ENCODE assay signal across 11 mouse cellular contexts in the genomic region with DNA sequence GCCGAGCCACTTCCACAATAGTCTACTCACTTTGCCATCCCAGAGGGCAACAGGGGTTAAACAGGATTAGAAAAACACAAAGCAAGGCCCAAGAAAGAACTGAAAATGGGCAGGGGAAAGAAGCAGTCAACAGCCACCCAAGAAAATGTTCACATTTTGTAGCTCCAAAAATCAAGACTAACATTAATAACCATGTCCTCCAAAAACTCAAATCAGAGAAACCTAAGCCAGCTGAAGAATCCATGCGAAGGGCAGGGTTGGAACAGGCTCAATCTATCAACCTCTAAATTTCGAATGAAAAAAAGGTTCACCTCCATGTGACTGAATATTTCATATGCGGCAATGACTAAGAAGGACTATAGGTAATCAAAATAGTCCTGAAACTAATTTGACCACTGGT. TPM values are rescaled to one million over a fixed set of nuclear protein-coding genes. Genes with fewer than 3 reads are reported as not detected.
DNase-seq lines count a peak whose midpoint lies in the region; ATAC-seq and TF ChIP-seq lines count a peak whose summit lies in the region.
"Had no signal": no experiment of that assay in that cellular context is flagged by ENCODE, and none has a peak within 500 bp of the region (broad histone marks: within the 10 kb centered on the region; RNA-seq: fewer than 3 reads in every experiment).

No protein-coding gene starts in this region.

- H3K4me3 ChIP-seq in kidney, embryonic 14.5 days (ENCODE audit: low read length): peak overlapping the region; percentile 75; the same call in 1 of the 2 replicates
- peak overlapping the region; percentile 81 for H3K4me3 ChIP-seq in embryonic facial prominence, embryonic 10.5 days
- H3K4me3 ChIP-seq in hindbrain, postnatal 0 days (ENCODE audit: low read length): peak overlapping the region; percentile 88
- H3K4me3 ChIP-seq in myocyte: peak overlapping the region; percentile 71

- peak overlapping the region; percentile 70; the same call in 1 of the 2 replicates for H3K9ac ChIP-seq in kidney, embryonic 14.5 days (ENCODE audit: low read depth, low read length)
- H3K9ac ChIP-seq in hindbrain, postnatal 0 days (replicated peaks; ENCODE audit: low read length): 0 out of 2 replicates have a peak overlapping the region, but pooled peaks have one; percentile 84

- peaks cover 55% of the 10 kb centered on the region for H3K79me2 ChIP-seq in myocyte (ENCODE audit: control insufficient read depth, insufficient read depth)

- no peak for TF ChIP-seq CTCF in hindbrain, postnatal 0 days (IDR thresholded peaks at IDR 0.05; ENCODE audit: low read depth)

- no peaks in the 10 kb centered on the region for H3K27me3 ChIP-seq in kidney, embryonic 14.5 days (ENCODE audit: control insufficient read depth, insufficient read depth, low read length)
- H3K27me3 ChIP-seq in embryonic facial prominence, embryonic 10.5 days (replicated peaks; ENCODE audit: low read depth, poor library complexity, severe bottlenecking): no peaks in the 10 kb centered on the region
- H3K27me3 ChIP-seq in hindbrain, postnatal 0 days (ENCODE audit: insufficient read depth, low read length): no peaks in the 10 kb centered on the region
- no peaks in the 10 kb centered on the region for H3K27me3 ChIP-seq in myocyte (ENCODE audit: control insufficient read depth, insufficient read depth, insufficient read length)
- H3K27me3 ChIP-seq: Patski had no signal

- no peak for DNase-seq in kidney, adult 9 months
- DNase-seq in embryonic facial prominence, embryonic 10.5 days (ENCODE audit: low spot score): no peak
- DNase-seq in hindbrain, postnatal 0 days (ENCODE audit: low spot score): no peak
- DNase-seq in ovary, adult 18-20 months (ENCODE audit: low spot score): no peak
- DNase-seq in spleen, adult 12 weeks (ENCODE audit: low spot score): no peak
- DNase-seq in ovary, postnatal 36 days (ENCODE audit: low spot score): no peak
- DNase-seq: cerebellum, postnatal 25 days; kidney, adult 11 months had no signal

- 0 out of 2 replicates have a peak, but pooled peaks cover 3% of the 10 kb centered on the region for H3K4me1 ChIP-seq in kidney, embryonic 14.5 days (ENCODE audit: control insufficient read depth, insufficient read depth, low read length)
- peaks cover 17% of the 10 kb centered on the region for H3K4me1 ChIP-seq in embryonic facial prominence, embryonic 10.5 days
- no peaks in the 10 kb centered on the region for H3K4me1 ChIP-seq in hindbrain, postnatal 0 days (ENCODE audit: insufficient read depth, low read length)

- no peaks in the 10 kb centered on the region for H3K36me3 ChIP-seq in kidney, embryonic 14.5 days (ENCODE audit: control insufficient read depth, insufficient read depth, low read length)
- H3K36me3 ChIP-seq in embryonic facial prominence, embryonic 10.5 days (replicated peaks): no peaks in the 10 kb centered on the region
- no peaks in the 10 kb centered on the region for H3K36me3 ChIP-seq in hindbrain, postnatal 0 days (ENCODE audit: insufficient read depth, low read length)
- H3K36me3 ChIP-seq in myocyte (ENCODE audit: control insufficient read depth, insufficient read depth): no peaks in the 10 kb centered on the region

- 74% methylated on average over 4 of the region's 4 CpGs for WGBS in kidney, embryonic 14.5 days
- 58% methylated on average over 4 of the region's 4 CpGs for WGBS in embryonic facial prominence, embryonic 10.5 days
- 59% methylated on average over 4 of the region's 4 CpGs for WGBS in hindbrain, postnatal 0 days

- no peak for TF ChIP-seq POLR2A in myocyte (IDR thresholded peaks at IDR 0.05; ENCODE audit: insufficient read length, low read depth)

- no peak overlapping the region for H3K27ac ChIP-seq in kidney, embryonic 14.5 days (ENCODE audit: low read depth, low read length)
- H3K27ac ChIP-seq in embryonic facial prominence, embryonic 10.5 days (replicated peaks): peak overlapping the region; percentile 89; the same call in 1 of the 2 replicates
- H3K27ac ChIP-seq in hindbrain, postnatal 0 days: no peak overlapping the region

- no peak for ATAC-seq in kidney, embryonic 14.5 days (ENCODE audit: low FRiP score, low TSS enrichment)
- no peak for ATAC-seq in hindbrain, postnatal 0 days

- peak overlapping the region; percentile 79 for H3ac ChIP-seq in myocyte (ENCODE audit: control insufficient read depth, insufficient read length)

- H3K4me2 ChIP-seq in kidney, embryonic 14.5 days (replicated peaks; ENCODE audit: low read depth, low read length): peak overlapping the region; percentile 53
- H3K4me2 ChIP-seq in hindbrain, postnatal 0 days (ENCODE audit: low read depth, low read length): peak overlapping the region; percentile 77
- H3K4me2 ChIP-seq in myocyte (ENCODE audit: low read depth): peak overlapping the region; percentile 97

- no peaks in the 10 kb centered on the region for H3K9me3 ChIP-seq in kidney, embryonic 14.5 days (ENCODE audit: control insufficient read depth, low read length)
- H3K9me3 ChIP-seq in embryonic facial prominence, embryonic 10.5 days: 0 out of 2 replicates have a peak, but pooled peaks cover 3% of the 10 kb centered on the region
- no peaks in the 10 kb centered on the region for H3K9me3 ChIP-seq in hindbrain, postnatal 0 days (ENCODE audit: low read length)

TF ChIP-seq in myocyte, 11 proteins besides CTCF, POLR2A, EP300 and RAD21:
- no peak for TF ChIP-seq MYOD1 (IDR thresholded peaks at IDR 0.05; ENCODE audit: control insufficient read depth in 1 of 3, insufficient read length in 2 of 3, low read depth in 2 of 3)
- no peak for TF ChIP-seq MYOG (IDR thresholded peaks at IDR 0.05; ENCODE audit: control insufficient read depth in 1 of 3, insufficient read depth in 1 of 3, insufficient read length in 2 of 3, low read depth in 2 of 3)
- TF ChIP-seq MAX (IDR thresholded peaks at IDR 0.05; ENCODE audit: low read depth): no peak
- TF ChIP-seq TCF3 (IDR thresholded peaks at IDR 0.05; ENCODE audit: insufficient read length, low read depth): no peak
- TF ChIP-seq USF1 (IDR thresholded peaks at IDR 0.05; ENCODE audit: low read depth): no peak
- no peak for TF ChIP-seq POLR2AphosphoS2 (IDR thresholded peaks at IDR 0.05; ENCODE audit: insufficient read length, low read depth)
- TF ChIP-seq REST (IDR thresholded peaks at IDR 0.05; ENCODE audit: insufficient read depth, insufficient read length): no peak
- no peak for TF ChIP-seq TCF12 (IDR thresholded peaks at IDR 0.05; ENCODE audit: insufficient read depth, poor library complexity, severe bottlenecking)
- no peak for TF ChIP-seq CEBPB (IDR thresholded peaks at IDR 0.05; ENCODE audit: insufficient read depth, poor library complexity, severe bottlenecking)
- no peak for TF ChIP-seq E2F4 (IDR thresholded peaks at IDR 0.05; ENCODE audit: insufficient read depth)
- no peak for TF ChIP-seq SRF (IDR thresholded peaks at IDR 0.05; ENCODE audit: control insufficient read depth, insufficient read length, low read depth)

RNA-seq across cellular contexts. Expression of gene Nr1d2, which starts 1.5 kb away (rescaled TPM):
- polyA plus RNA-seq in kidney, embryonic 14.5 days (2014; fragmentation: Nextera tagmentation; extraction: Ambion mirVana): 5.7 and 11.8 TPM in 2 replicates
- polyA plus RNA-seq in embryonic facial prominence, embryonic 10.5 days (2016; fragmentation: Nextera tagmentation; extraction: Ambion mirVana): 4.3 and 4.7 TPM in 2 replicates
- total RNA-seq in hindbrain, postnatal 0 days (2014; rRNA removed): 15.9 and 18.0 TPM in 2 replicates
- polyA plus RNA-seq in hindbrain, postnatal 0 days (2015; fragmentation: Nextera tagmentation; extraction: Ambion mirVana): 8.7 and 9.5 TPM in 2 replicates
- 7.8 TPM for polyA plus RNA-seq in myocyte (2012; fragmentation: generic; extraction: Trizol)

RNA-seq across cellular contexts. Expression of gene Nkiras1, which starts 33.6 kb away (rescaled TPM):
- polyA plus RNA-seq in kidney, embryonic 14.5 days (2014; fragmentation: Nextera tagmentation; extraction: Ambion mirVana): 12.8 and 14.4 TPM in 2 replicates
- 10.6 and 11.6 TPM in 2 replicates for polyA plus RNA-seq in embryonic facial prominence, embryonic 10.5 days (2016; fragmentation: Nextera tagmentation; extraction: Ambion mirVana)
- total RNA-seq in hindbrain, postnatal 0 days (2014; rRNA removed): 20.5 and 27.1 TPM in 2 replicates
- polyA plus RNA-seq in hindbrain, postnatal 0 days (2015; fragmentation: Nextera tagmentation; extraction: Ambion mirVana): 68.3 and 70.7 TPM in 2 replicates
- 10.3 TPM for polyA plus RNA-seq in myocyte (2012; fragmentation: generic; extraction: Trizol)

RNA-seq across cellular contexts. Expression of gene Rpl15, which starts 33.8 kb away (rescaled TPM):
- 551 and 698 TPM in 2 replicates for polyA plus RNA-seq in kidney, embryonic 14.5 days (2014; fragmentation: Nextera tagmentation; extraction: Ambion mirVana)
- polyA plus RNA-seq in embryonic facial prominence, embryonic 10.5 days (2016; fragmentation: Nextera tagmentation; extraction: Ambion mirVana): 464 and 490 TPM in 2 replicates
- total RNA-seq in hindbrain, postnatal 0 days (2014; rRNA removed): 407 and 452 TPM in 2 replicates
- polyA plus RNA-seq in hindbrain, postnatal 0 days (2015; fragmentation: Nextera tagmentation; extraction: Ambion mirVana): 275 and 282 TPM in 2 replicates
- 1,739 TPM for polyA plus RNA-seq in myocyte (2012; fragmentation: generic; extraction: Trizol)
